Mouse (Mus musculus): ENCODE data around the gene Grb10.

The Grb10 gene

DNA sequence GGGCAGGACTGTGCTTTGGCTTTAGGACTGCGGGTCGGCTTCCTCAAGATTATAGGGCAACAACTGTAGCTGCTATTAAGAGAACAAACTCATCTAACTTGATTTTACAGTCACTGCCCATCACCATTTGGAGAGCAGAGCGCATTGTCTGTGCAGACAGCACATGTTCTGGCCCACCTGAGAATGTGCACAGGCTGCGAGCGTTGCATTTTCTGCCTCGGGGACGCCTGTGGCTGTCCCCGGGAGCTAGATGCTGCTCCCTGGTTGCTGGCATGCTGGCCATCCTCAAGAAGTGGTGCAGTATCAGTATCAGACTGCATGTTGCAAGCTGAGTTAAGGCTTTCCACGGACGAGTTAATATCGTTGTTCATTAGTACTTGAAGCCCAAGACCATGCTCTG lies 68.2 kb downstream of the Grb10 start:
- DNase-seq (ENCODE audit: low read depth, low spot score): no peak

- no peak for DNase-seq (ENCODE audit: low read depth, low spot score)
These were observed 69.7 kb downstream of the Grb10 start for GRCm38 (mm10) chr11:11968830-11969229.

DNA sequence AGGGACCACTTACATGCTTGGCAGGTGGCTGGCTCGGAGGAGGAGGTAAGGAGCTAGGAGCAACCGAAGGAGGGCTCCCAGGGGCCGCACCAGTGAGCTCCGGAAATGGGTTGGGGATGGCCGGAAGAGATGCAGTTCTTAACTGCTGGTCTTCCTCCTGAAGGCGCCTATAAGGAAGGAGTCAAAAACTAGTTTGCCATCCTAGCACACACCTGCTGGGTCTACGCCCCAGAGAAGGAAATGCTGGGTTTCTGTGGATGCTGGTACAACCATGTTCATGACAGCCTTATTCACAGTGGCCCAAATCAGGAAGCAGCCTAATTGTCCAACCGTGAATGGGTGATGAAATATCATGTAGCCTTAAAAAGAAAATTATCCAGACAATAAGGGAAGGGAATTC lies 71.0 kb downstream of the Grb10 start:
- no peak for DNase-seq (ENCODE audit: low read depth, low spot score)

DNA sequence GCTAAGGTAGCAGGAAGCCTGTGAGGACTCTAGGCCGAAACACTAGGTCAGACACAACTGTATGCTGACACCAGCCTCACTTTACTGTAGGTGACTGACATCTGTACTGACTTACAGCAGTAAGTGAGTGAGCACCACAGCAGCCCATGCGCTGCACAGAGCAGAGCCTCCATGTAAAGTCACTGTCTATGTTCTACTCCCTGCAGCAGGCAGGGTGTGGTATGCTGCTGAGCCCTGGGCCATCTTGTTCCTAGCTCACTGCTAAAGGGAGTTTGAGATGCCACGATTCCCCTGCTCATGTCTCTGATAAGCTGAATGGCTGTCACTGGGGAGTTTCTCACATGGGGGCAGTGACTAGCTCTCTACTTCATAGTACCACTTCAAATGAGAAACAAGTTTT lies 72.3 kb downstream of the Grb10 start:
- DNase-seq (ENCODE audit: low read depth, low spot score): no peak

GRCm38 (mm10) chr11:11965501-11966125 lies 72.9 kb downstream of the Grb10 start:
- no peak for DNase-seq (ENCODE audit: low read depth, low spot score)

- no peak for DNase-seq (ENCODE audit: low read depth, low spot score)
These were observed 73.8 kb downstream of the Grb10 start for GRCm38 (mm10) chr11:11964729-11965128.

- no peak for DNase-seq (ENCODE audit: low read depth, low spot score)
These were observed 74.9 kb downstream of the Grb10 start for GRCm38 (mm10) chr11:11963587-11963986.

GRCm38 (mm10) chr11:11963065-11963464 lies 75.4 kb downstream of the Grb10 start:
- DNase-seq (ENCODE audit: low read depth, low spot score): no peak

- peak; percentile 37 for DNase-seq (ENCODE audit: low read depth, low spot score)
These were observed 75.9 kb downstream of the Grb10 start for GRCm38 (mm10) chr11:11962629-11962954.

- DNase-seq (ENCODE audit: low read depth, low spot score): no peak
These were observed 76.4 kb downstream of the Grb10 start for GRCm38 (mm10) chr11:11961917-11962628.

GRCm38 (mm10) chr11:11960858-11961257 lies 77.6 kb downstream of the Grb10 start:
- no peak for DNase-seq (ENCODE audit: low read depth, low spot score)

- DNase-seq (ENCODE audit: low read depth, low spot score): no peak
These were observed 78.3 kb downstream of the Grb10 start for GRCm38 (mm10) chr11:11960227-11960626.

GRCm38 (mm10) chr11:11958479-11958878 lies 80.0 kb downstream of the Grb10 start:
- no peak for DNase-seq (ENCODE audit: low read depth, low spot score)

GRCm38 (mm10) chr11:11958061-11958361 lies 80.5 kb downstream of the Grb10 start:
- DNase-seq (ENCODE audit: low read depth, low spot score): no peak

- no peak for DNase-seq (ENCODE audit: low read depth, low spot score)
These were observed 81.0 kb downstream of the Grb10 start for GRCm38 (mm10) chr11:11957211-11958060.

DNA sequence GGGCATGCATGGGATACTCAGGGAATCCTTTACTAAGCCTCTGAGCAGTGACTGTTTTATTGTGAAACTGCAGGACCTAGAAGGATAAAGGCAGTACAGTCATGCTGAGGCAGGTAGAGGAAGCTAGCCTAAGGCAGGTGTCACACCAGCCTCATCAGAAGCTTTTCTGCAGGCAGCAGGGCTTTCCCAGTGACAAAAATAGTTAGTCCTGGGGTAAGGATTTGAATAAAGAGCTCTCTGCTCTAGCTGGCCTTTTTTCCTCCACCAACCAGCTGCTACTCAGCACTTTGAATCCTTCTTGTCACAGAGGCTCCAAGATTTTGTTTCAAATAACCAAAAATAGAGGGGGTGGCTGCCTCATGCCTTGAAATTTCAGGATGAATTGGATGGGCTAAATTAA lies 82.7 kb downstream of the Grb10 start:
- no peak for DNase-seq (ENCODE audit: low read depth, low spot score)

DNA sequence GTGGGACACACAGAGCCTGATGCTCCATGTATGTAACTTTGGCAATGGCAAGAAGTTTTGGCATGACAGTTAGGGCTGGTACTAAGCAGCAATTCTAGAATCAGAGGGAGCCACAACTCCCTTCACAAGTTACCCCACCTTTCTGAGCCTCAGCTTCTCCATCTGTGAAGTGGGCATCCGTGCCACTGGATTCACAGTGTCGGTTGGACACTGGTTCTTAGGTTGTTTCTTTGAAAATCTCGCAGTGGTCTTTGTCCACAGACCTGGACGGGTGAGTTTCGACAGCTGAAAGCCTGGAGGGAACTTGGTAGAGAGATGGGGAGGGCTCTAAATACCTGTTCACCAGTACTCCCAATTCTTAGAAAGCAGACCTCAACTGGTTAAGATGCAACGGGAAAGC lies 83.9 kb downstream of the Grb10 start:
- no peak for DNase-seq (ENCODE audit: low read depth, low spot score)

- DNase-seq (ENCODE audit: low read depth, low spot score): no peak
These were observed 84.4 kb downstream of the Grb10 start for GRCm38 (mm10) chr11:11954115-11954438.

DNA sequence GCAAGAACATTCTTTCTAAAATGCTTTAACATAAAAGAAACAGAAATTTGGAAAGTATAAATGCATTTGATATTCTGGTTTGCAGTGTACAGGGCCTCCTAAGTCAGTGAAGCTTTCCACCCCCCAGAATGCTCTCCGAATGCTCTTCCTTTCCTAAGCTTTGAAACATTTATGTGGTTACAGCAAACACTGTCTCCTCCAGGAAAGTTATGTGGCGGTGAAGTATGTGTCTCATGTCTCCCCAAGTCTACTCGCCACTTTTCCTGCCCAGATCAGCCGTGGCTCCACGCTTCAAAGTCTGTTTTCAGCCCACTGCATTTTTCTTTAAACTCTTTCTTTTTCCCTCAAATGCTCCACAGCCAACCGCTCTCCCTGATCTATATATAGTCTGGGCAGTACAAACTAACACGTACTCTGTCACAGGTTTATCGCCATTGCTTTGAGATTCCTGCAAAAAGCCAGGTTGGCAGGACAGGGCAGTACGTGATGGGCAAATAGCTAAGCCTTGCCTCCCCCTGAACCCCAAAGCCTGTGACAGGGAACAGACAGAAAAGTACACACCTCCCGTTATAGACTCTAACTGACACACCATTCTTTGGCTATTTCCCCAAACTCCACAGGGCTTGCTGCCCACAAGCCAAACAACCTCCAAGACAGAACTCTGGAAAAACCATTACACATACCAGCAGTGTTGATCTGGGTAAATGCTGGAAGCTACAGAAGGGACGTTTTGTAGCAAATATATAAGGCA lies 84.9 kb downstream of the Grb10 start:
- no peak for DNase-seq (ENCODE audit: low read depth, low spot score)

DNA sequence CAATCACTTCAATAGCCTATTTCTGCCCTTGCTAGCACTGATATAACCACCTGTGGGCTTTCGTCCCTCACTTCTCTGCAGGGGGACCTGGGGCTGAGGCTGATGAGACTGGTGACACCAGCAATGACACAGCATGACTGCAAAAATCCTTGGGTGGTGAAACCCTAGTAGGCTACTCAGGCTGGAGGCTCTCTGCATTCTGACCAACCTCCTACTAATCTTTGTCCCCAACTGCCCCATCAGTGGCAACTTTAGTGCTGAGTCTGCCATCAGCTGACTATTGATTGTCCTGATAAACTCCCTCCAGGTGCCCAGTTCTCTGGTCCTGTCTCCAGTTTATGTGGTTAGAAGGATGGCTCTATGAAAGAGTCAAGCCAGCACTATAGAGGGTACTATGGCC lies 85.9 kb downstream of the Grb10 start:
- DNase-seq (ENCODE audit: low read depth, low spot score): no peak

- DNase-seq (ENCODE audit: low read depth, low spot score): no peak
These were observed 89.5 kb downstream of the Grb10 start for GRCm38 (mm10) chr11:11948988-11949365.

DNA sequence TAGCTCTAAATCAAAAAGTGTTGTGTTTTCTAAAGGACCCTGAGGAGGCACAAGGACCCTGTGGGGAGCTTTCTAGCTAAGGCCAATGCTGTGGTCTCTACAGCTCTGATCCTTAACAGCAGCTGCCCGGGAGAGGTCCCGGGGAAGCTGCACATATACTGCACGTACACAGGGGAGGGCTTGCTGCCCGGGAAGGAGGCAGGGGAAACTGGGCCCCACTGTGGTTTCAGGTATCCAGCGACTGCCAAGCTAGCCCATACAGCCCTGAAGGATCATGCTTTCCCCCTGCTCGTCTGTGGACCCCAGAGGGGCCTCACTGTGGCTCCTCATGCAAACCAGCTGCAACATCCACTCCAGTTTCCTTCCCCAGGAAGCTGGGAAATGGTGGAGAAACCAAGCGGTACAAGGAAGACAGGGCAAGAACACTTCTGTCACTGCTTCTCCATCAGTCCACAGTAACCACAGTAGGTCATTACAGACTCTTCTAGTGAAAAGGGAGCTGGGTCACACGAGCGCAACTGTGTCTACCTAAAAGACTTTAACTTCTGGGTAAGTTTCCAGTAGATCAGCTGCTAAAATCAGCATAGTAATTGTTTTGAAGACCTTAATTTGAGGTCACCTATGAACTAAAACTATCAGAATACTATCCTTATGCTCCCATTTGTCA lies 90.0 kb downstream of the Grb10 start:
- DNase-seq (ENCODE audit: low read depth, low spot score): no peak
